Mouse (Mus musculus): ENCODE data around the gene Gm11214.
A peak's percentile ranks its signal among the peaks of the same experiment; 100 is the strongest.

Gene Gm11214

DNA sequence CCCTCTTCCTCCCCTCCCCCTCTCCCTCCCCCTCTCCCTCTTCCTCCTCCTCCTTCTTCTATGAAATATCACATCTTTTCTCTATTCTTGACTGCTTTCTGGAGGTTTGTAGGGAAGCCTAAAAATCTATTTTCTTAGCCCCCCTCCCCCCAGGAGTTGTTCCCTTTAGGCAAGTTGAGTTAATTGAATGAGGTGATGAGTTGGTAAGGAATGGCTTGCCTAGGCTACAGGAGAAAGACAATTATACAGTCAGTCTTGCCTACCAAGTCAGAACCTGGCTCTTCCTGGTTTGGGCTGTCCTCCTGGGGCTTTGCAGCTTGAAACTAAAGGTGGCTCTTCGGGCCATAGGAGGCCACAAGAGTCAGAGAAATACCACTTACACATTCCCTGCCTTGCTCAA, 3.4 kb downstream of the Gm11214 start:
- no peak for DNase-seq (ENCODE audit: low spot score)

- no peak for DNase-seq (ENCODE audit: low spot score)
Observed at GRCm38 (mm10) chr4:63659086-63659485, 4.1 kb downstream of the Gm11214 start.

DNA sequence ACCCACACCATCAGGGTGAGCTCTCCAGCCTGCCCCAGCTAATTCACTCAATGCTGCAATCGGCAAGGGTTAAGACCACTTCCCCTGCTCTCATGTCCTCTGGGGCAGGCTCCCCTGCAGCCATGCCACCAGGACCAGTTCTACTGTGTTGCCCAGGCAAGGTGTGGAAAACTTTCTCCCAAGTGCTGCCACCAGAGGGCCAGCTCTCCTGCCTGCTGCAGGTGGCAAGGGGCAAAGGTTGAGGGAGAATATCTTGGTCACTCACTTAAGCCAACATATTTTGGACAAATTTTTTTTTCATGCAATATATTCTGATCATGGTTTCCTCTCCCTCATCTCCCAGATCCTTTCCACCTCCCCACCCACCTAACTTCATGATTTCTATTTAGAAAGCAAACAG, 8.8 kb downstream of the Gm11214 start:
- DNase-seq (ENCODE audit: low spot score), result peak; percentile 10

DNA sequence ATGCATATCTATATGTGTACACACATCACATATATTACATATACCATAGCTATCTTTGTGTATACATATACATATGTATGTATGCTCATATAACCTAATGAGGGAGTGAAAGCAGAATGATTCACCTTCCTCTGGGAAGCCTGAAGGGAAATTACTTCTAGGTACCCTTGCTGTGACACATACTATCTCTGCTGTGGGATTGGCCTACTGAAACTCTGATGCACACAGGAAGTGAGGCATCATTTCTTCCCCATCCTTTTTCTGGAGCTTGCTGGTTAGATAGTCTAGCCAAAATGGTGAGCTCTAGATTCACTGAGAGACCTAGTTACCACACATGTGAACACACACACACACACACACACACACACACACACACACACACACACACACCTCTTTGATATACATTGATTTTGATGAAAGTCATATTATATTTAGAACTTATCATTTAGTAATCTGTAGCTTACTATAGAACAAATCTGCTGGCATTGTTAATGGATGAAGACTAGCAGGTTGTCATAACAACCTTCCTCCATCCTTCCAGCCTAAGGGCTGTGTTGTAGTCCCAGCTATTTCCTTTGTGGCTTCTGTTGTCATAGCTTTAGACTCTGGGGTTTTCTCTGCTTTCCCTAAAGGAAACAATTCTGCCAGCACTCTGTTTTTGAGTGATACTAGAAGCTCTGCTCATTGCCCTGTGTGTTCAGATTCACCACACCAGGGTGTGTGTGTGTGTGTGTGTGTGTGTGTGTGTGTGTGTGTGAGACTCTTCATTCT, 19.0 kb downstream of the Gm11214 start:
- no peak for DNase-seq (ENCODE audit: low spot score)

- no peak for DNase-seq (ENCODE audit: low spot score)
Observed at GRCm38 (mm10) chr4:63639842-63640241, 23.3 kb downstream of the Gm11214 start.

DNA sequence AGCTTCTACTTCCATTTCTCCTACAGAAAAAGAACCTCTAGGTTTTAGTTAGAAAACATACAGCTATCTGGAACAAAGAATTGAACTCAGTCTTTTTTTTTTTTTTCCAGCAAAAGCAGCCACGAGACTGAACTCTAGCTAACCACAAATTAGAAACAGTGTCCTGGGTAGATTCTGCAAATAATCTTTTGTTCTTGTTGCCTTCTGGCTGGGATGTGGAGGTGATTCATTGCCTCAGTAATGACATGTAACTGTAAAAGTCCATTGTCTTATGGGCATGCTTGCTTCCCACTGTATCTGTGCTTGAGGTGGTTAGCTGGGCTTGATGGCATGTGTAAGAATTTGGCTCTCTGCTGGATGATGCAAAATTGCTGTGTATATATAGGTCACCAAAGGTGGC, 24.6 kb downstream of the Gm11214 start:
- DNase-seq (ENCODE audit: low spot score), result no peak

DNA sequence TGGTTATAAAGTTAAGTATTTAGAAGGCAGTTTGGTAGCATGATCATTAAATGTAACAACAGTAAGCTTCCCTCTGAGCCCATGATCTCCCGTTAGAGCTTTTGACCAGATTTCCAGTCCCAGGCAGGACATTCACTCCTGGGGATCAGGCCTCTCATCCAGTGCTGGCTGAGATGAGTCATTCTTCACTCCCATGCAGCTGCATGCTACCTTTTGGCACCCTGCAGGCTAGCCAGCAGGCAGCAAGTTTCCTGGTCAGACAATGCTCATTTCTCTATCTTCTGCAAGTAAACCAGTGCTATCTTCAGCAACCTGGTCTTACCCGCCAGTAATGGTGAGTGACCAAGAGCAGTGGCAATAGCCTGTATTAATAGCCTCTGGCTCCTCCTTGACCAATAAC, 30.0 kb downstream of the Gm11214 start:
- no peak for DNase-seq (ENCODE audit: low spot score)

GRCm38 (mm10) chr4:63627111-63627510, 36.1 kb downstream of the Gm11214 start:
- no peak for DNase-seq (ENCODE audit: low spot score)

DNA sequence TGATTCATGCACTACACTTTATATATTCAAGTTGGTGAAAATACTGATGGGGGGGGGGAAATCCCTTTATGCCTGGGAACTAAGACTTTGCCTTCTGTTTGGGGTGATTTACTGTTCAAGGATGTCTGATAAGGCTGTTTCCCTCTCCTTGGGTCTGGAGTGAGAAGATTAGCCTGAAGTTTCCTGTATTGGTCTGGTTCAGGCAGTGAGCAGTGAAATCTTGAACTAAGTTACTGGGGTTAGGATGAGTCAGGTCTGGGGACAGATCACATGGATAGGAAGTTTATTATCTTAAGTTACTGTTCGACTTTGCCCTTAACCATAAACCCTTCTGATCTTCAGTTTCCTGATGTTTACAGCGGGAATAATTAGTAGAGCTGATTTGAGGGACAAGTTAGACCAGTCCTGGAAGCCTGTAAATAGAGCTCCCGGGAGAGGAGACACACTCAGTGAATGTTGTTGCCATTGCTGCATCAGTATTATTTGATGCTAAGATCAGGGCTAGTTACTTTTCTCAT, 37.6 kb downstream of the Gm11214 start:
- no peak for DNase-seq (ENCODE audit: low spot score)

GRCm38 (mm10) chr4:63622378-63622835, 40.8 kb downstream of the Gm11214 start, which contains the start of gene Tex48:
Gene Tex48 (minus strand): TSS chr4:63622428.
- DNase-seq (ENCODE audit: low spot score), result peak; percentile 6

GRCm38 (mm10) chr4:63621861-63622260, 41.3 kb downstream of the Gm11214 start:
- no peak for DNase-seq (ENCODE audit: low spot score)
